Mouse (Mus musculus): ENCODE measurements at regions not wholly inside any gene's neighbourhood (a gene's known extent, or its start where the extent isn't known, plus 50 kb on each side); places are given as distances from the start of the nearest gene placed in this dataset.

- DNase-seq = peak; percentile 7
These were observed 61.6 kb upstream of the Avpr1a start for GRCm38 (mm10) chr10:122386748-122387147.

DNA sequence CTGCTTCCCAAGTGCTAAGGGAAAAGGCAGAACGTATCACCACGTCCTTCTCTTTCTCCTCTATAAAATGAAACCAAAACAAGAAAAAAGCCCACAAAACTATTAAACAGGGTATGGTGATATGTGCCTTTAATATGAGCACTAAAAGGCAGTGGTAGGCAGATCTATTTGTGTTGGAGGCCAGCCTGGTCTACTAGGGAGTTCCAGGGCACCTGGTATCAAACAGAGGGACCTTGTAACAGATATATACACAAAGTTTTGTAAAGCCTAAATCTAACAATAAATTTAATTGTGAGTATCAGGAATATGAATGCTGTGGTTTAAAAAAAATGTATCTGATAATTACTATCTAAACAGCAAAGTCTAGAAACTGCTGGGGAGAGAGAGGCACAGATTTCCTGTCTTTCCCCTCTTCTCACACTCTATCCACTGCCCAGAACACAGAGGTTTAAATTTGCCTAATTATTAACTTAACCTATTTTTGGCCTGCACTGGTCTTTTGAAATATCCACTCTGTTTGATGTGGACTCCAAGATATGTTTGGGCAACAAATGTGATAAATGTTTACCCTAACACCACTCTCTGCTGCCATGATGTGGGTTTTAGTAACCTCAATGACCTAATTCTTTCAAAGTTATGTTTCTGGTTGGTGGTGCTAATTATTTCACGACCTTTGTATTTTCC is 68.5 kb upstream of the Avpr1a start:
- DNase-seq = no peak

GRCm38 (mm10) chr10:122343291-122343690 is 105.0 kb upstream of the Avpr1a start:
- no peak for DNase-seq

DNA sequence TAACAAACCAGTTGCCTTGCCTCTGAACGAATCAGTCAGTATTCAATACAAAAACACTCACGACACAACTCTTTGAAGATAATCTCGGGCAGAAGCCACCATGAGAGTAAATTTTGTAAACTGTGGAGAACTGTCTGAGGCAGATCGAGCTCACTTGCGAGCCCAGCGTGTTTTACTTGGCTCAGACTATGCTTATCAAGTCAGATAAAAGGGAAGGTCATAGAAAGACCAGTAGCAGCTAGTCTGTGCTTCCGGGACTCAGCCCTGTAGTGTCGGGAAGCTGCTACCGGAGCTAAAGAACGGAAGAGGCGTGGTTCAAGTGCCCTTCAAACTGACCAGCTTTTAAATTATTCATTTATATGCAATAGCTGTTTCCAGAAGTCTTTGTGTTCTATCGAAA is 105.9 kb upstream of the Avpr1a start:
- peak; percentile 7 for DNase-seq

DNA sequence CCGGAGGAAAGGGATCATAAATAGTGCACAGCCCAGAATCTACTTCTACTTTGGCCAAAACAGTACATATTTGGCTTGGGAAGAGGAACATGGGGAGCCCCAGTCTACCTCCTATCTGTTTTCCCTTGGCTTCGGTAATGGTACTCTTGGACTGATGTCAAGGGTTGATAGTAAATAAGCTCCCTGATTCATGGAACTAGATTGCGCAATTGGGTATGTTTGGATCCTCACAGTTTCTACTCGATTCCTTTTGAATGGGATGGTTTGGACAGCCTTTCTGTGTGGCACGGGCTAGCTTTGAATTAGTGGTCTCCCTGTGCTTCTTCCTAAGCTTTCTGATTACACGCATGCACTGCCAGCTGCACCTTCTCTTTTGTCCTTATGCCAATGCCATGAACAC is 121.4 kb upstream of the Avpr1a start:
- no peak for DNase-seq

DNA sequence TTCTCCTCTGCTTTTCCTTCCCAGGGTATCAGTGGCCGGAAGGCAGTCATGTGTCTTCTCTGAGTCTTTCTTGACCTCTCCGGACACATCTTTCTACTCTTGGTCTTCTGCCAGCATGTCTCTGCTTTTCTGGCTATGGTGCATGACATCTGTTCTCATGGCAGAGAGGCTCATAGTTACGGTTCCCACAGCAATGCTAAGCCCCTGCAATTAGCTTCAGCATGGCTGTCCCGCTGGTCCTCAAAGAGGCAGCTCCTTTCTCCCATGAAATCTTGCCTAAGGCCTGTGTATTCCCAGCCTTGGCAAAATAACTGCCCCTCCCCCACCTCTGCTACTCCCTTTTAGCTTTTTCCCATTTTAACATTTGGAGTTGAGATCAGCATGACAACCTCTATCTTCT is 129.4 kb upstream of the Avpr1a start:
- DNase-seq = no peak

DNA sequence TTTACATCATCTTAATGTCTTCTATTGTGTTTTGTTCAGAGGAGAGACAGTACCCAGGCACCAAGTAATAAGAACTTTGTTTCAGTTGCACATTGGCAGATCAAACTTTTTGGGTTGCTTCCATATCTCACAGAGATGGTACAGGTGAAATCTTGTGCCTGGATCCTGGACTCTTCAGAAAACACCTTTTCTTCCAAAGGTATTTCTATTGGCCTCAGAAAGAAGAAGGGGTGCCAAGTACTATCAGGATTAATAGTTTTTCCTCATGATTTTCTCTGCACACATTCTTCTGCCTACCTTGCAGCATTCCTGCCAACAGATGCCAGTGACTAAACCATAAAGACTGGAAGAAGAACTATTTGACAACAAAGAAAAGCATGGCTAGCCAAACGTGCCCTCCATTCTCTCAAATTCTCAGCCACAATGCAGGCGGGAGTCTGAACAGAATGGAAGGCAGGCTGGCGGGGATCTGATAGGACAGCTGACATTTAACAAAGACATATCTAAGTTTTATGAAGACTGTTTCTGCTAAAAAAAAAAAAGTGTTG is 137.6 kb upstream of the Avpr1a start:
- no peak for DNase-seq

GRCm38 (mm10) chr10:122308691-122309090 is 139.6 kb upstream of the Avpr1a start:
- DNase-seq = peak; percentile 40

GRCm38 (mm10) chr10:122302259-122302658 is 146.0 kb upstream of the Avpr1a start:
- DNase-seq = no peak

GRCm38 (mm10) chr10:122295921-122296425 is 152.3 kb upstream of the Avpr1a start:
- DNase-seq = no peak

GRCm38 (mm10) chr10:122291611-122292010 is 156.7 kb upstream of the Avpr1a start:
- no peak for DNase-seq

GRCm38 (mm10) chr10:122291091-122291490 is 157.2 kb upstream of the Avpr1a start:
- DNase-seq = no peak

GRCm38 (mm10) chr10:122274885-122275284 is 173.4 kb upstream of the Avpr1a start:
- DNase-seq = no peak

- peak; percentile 52 for DNase-seq
These were observed 174.1 kb upstream of the Avpr1a start for GRCm38 (mm10) chr10:122274181-122274580.

DNA sequence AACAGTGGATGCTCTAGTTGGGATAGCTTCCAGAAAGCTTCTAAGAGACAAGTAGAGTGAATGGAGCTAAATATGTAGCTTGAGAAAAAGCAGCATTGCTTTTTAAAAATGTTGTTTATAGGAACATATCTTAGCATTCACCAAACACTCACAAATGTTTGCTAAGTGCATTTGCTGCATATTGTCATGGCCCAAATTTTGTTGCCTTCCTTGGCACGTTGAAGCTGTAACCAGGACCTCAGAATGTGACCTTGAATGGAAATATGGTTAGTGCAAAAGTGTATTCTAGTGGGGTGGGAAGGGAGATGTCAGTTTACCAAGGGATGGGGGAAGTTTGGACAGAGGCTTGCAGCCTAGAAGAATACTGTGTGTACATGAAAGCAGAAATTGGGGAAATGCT is 166.9 kb upstream of the Rxylt1 start:
- no peak for DNase-seq

GRCm38 (mm10) chr10:122259354-122259753 is 162.2 kb upstream of the Rxylt1 start:
- no peak for DNase-seq

GRCm38 (mm10) chr10:122258711-122259110 is 161.5 kb upstream of the Rxylt1 start:
- DNase-seq = no peak

DNA sequence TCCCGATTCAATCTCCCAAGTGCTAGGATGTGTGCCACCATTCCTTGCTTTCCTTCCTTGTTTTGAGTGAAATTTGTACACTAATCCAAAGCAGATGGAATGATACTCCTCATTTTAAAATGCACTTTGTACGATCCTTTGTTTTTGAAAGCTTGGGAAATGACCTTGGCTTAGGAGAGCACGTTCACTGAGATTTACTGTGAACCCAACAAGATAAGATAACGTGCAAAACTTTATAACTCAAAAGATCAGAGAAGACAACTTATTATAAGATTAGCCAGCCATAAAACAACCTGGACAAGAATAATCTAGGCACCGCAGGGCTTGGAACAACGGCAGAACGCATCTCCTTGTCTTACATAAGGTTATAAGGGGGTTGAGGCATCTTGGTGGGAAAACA is 134.6 kb upstream of the Rxylt1 start:
- DNase-seq = no peak

DNA sequence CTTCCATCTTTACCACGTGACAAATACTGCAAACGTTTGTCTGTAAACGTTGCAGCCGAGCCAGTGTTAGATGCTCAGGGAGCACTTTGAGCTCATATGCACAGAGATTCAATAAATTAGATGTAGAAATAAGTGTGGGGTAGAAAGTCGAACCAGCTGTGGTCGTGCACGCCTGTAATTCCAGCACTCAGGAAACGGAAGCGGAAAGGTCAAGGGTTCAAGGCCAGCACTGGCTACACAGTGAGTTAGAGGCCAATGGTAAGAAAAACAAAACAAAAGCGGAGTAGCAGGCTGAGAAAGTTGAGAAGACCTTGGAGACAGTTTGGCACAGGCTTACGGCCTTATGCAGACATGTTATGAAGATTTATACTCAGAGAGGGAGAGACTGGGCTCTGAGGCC is 133.6 kb upstream of the Rxylt1 start:
- peak; percentile 72 for DNase-seq

DNA sequence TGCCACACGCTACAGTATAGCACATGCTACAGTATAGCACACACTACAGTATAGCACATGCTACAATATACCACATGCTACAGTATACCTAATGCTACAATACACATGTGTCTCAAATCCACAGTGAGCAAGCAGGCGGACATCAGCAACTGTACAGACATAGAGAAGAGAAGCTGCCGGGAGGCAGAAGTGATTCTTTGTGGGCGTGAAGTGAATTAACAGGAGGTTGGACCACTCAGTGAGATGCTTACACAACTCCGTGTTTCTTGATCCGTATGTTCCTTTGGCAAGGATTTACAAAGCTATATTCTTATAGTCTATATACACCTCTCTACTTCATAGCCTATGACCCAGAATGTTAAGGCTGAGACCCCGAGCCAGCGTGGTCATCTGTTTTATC is 128.5 kb upstream of the Rxylt1 start:
- no peak for DNase-seq

DNA sequence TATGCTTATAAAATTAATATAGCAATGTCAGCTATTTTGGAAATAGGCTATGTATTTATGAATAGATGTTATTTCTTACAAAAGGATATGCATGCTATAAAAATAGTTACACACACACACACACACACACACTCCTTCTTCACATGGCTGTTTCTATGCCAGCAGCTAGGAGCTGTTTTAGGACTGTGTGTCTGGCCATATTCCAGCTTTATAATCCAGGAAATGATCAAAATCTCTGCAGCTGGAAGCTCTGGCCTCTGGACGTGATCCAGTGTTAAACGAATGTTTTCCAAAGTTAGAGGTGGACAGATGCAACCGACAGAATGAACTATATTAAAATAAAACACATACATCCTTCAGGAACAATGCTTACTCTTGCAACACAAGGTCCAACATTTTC is 125.9 kb upstream of the Rxylt1 start:
- no peak for DNase-seq

DNA sequence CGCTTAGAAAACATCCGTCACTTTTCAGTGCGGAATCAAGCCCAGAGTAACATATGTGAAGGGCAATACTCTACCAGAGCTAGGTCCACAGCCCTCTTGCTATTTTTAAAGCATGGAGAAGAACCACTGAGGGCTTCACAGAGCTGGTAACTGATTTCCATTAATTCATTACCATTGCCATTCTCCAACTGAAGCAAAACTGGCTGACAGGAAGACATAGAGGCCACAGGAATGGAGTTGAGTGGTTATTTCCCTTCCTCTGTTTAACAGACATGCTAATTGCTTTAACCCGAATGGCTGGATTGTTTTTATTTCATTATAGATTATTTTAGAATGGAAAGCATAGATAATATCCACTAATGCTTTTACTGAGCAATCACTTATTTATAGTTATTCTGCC is 120.4 kb upstream of the Rxylt1 start:
- no peak for DNase-seq

GRCm38 (mm10) chr10:122199791-122200190 is 102.6 kb upstream of the Rxylt1 start:
- DNase-seq = no peak

DNA sequence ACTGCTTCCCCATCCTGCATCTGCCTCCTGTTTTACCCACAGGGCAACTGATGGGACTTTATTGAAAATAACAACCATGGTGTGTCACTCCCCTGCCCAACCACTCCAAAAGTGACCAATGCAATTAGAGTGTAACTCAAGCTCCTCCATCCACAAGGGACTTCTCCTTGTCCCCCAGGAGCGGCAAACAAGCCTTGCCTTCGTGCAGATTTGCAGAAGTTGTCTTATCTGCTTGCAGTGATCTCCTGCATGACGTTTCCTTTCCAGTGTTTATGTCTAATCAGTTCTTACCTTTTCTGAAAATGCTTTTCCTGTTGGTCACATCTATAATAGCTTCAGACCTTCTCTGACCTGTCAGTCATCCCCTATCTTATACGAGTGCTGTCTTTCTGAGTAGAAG is 100.5 kb upstream of the Rxylt1 start:
- no peak for DNase-seq

All from adrenal gland, postnatal 14 days (tissue).